Mouse (Mus musculus) spleen, embryonic (tissue): ENCODE results near the gene Cyp17a1.

Experiments
- CTCF ChIA-PET: fragments of 350-600 bp; sonication (Branson Sonifier 250); formaldehyde crosslinking; loops from one replicate; lab custom pipeline; 2022; lab: Charles Lee

Gene Cyp17a1

GRCm38 (mm10) chr19:46675641-46676040 lies 2.7 kb upstream of the Cyp17a1 start:
- CTCF ChIA-PET, result no interaction called here

- CTCF ChIA-PET, result interaction anchor here (0.5 to 0.6 kb wide), 2 partner anchors 10 to 138 kb away, joined by 4 to 11 read pairs; no protein-coding TSS in a partner anchor
These were observed 2.3 kb downstream of the Cyp17a1 start for GRCm38 (mm10) chr19:46670691-46671090.

GRCm38 (mm10) chr19:46669802-46670201 lies 3.2 kb downstream of the Cyp17a1 start:
- CTCF ChIA-PET, result no interaction called here

- CTCF ChIA-PET, result no interaction called here
These were observed 4.7 kb downstream of the Cyp17a1 start for GRCm38 (mm10) chr19:46668263-46668662.

GRCm38 (mm10) chr19:46667300-46667699 lies 5.7 kb downstream of the Cyp17a1 start:
- CTCF ChIA-PET, result no interaction called here

GRCm38 (mm10) chr19:46665474-46665873 lies 7.5 kb downstream of the Cyp17a1 start:
- CTCF ChIA-PET, result no interaction called here

GRCm38 (mm10) chr19:46662784-46663183 lies 10.2 kb downstream of the Cyp17a1 start:
- CTCF ChIA-PET, result no interaction called here

GRCm38 (mm10) chr19:46662214-46662613 lies 10.8 kb downstream of the Cyp17a1 start:
- CTCF ChIA-PET, result no interaction called here

- CTCF ChIA-PET, result no interaction called here
These were observed 11.5 kb downstream of the Cyp17a1 start for GRCm38 (mm10) chr19:46661511-46661910.

- CTCF ChIA-PET, result interaction anchor here (0.6 kb wide), 1 partner anchor 183 kb away, joined by 3 read pairs; no protein-coding TSS in a partner anchor
These were observed 14.1 kb downstream of the Cyp17a1 start for GRCm38 (mm10) chr19:46658851-46659250.

GRCm38 (mm10) chr19:46658348-46658747 lies 14.6 kb downstream of the Cyp17a1 start:
- CTCF ChIA-PET, result interaction anchor here (0.5 to 0.6 kb wide), 2 partner anchors 20 to 182 kb away, joined by 3 to 4 read pairs; no protein-coding TSS in a partner anchor

GRCm38 (mm10) chr19:46657339-46658020 lies 15.5 kb downstream of the Cyp17a1 start:
- CTCF ChIA-PET, result interaction anchor here (0.6 to 0.7 kb wide), 2 partner anchors 125 to 381 kb away, joined by 3 to 4 read pairs; no protein-coding TSS in a partner anchor

GRCm38 (mm10) chr19:46656151-46656840 lies 16.7 kb downstream of the Cyp17a1 start:
- CTCF ChIA-PET, result no interaction called here

GRCm38 (mm10) chr19:46655626-46656025 lies 17.3 kb downstream of the Cyp17a1 start:
- CTCF ChIA-PET, result no interaction called here

- CTCF ChIA-PET, result interaction anchor here (0.6 to 0.7 kb wide), 2 partner anchors 65 to 72 kb away, joined by 3 to 8 read pairs; no protein-coding TSS in a partner anchor
These were observed 19.2 kb downstream of the Cyp17a1 start for GRCm38 (mm10) chr19:46653616-46654235.

- CTCF ChIA-PET, result no interaction called here
These were observed 19.8 kb downstream of the Cyp17a1 start for GRCm38 (mm10) chr19:46653188-46653587.

- CTCF ChIA-PET, result no interaction called here
These were observed 24.4 kb downstream of the Cyp17a1 start for GRCm38 (mm10) chr19:46648565-46648964.

- CTCF ChIA-PET, result no interaction called here
These were observed 25.1 kb downstream of the Cyp17a1 start for GRCm38 (mm10) chr19:46647850-46648249.

GRCm38 (mm10) chr19:46647254-46647653 lies 25.7 kb downstream of the Cyp17a1 start:
- CTCF ChIA-PET, result interaction anchor here (0.5 kb wide), 1 partner anchor 492 kb away, joined by 3 read pairs; no protein-coding TSS in a partner anchor

- CTCF ChIA-PET, result interaction anchor here (0.6 kb wide), 1 partner anchor 206 kb away, joined by 9 read pairs; no protein-coding TSS in a partner anchor
These were observed 26.9 kb downstream of the Cyp17a1 start for GRCm38 (mm10) chr19:46646041-46646481.

GRCm38 (mm10) chr19:46644793-46645602 lies 28.0 kb downstream of the Cyp17a1 start:
- CTCF ChIA-PET, result interaction anchor here (0.6 kb wide), 1 partner anchor 205 kb away, joined by 9 read pairs; no protein-coding TSS in a partner anchor
